Mouse (Mus musculus) spleen, postnatal 4 days (tissue): ENCODE measurements around the gene Hspa8.
"Not testable (repeated sequence)": the region's sequence is repeated elsewhere in the genome, so short reads cannot be mapped to it uniquely, and the experiment has no call there.

Experiments
- DNase-seq, 2 experiments: peaks; one replicate each; pipeline ENCODE4 v3.0.0; 2022; ENCODE audit warnings: low spot score in 2 of 2

Gene Hspa8

DNA sequence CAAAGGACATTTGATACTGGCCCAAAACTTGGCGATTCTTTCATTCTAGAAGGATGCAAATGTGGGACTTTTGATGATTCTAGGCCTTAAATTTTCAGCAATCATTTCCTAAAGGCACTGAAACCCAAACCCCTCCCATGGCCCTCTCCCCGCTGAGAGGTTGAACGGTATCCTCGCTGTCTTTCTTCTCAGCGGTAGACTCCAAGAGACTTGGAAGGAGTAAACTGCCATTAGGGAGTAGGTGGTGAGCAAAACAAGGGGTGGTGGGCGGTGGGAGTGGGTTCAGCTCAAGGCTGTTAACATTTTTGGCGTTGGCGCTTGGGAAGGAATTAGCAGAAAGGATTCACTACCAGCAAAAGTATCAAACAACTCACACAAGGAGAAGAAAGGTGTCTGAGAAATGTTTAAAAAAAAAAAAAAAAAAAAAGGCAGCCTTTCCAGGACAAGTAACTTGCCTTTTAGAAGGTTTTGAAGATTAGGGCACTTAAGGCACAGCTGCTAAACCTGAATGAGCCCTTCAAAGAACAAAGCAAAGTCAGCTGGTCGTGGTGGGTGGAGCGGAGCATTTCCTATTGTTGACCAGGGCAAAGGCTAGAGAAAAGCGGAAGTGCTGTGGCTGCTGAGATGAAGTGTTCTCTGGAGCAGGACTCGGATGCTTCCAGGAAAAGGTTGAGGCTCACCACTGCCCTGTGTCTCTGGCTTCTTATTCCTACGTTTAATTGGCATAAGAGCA, 17.0 kb upstream of the Hspa8 start:
- peak; percentile 65 to 72 for DNase-seq

DNA sequence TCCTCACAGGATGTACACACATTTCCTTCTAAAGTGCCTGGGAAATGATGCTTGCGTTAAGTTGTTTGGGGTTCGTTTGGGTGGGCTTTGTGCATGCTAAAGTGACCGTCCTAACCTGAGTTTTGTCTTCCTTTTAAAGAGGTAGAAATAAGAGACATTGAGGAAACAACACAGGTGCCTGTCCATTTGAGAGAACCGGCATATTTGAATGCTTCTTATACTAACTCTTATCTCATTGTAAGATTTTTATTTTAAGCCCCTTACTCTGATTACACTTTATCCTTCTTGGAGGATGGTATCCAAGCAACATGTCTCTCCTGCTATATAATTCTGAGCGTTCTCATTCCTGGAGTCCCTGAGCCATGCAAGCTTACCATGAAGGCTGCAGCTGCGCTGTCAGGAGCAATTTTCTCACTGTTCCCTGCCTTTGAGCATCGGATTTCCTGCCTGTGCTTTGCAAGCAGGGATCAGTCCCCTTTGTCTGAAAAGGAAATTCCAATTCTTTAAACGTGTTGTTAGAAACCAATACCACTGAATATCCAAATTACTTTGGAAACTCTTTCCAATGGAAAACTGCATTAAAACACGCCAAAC, 16.3 kb upstream of the Hspa8 start:
- DNase-seq = no peak

DNA sequence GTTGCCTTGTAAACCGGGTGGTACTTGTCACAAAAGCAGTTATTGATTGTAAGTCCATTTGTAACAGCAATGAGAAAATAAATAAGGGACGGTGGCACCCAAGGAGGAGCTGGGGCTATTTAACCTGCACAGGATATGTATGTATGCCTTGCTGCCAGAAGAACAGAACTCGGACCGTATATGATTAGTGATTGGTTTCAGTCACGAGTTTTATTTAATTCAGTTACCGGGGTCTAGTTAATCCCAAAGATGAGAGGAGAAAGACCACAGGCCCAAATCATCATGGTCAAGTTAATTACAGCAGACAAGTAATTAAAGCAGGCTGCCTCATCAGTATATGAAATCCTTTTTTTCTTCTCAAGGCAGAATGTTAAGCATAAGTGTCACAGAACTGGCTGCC, 15.3 kb upstream of the Hspa8 start:
- no peak for DNase-seq

DNA sequence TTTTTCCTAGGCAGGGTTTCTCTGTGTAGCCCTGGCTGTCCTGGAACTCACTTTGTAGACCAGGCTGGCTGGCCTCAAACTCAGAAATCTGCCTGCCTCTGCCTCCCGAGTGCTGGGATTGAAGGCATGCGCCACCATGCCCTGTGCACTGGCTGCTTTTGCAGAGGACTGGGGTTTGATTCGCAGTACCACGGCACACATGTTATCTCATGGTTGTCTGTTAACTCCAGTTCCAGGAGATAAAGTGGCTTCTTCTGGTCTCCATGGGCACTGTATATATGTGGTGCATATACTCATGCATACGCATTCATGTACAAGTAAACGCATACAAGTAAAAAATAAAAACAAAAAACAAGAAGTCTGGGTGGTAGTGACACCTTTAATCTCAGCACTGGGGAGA, 14.0 kb upstream of the Hspa8 start:
- DNase-seq = not testable (repeated sequence)

DNA sequence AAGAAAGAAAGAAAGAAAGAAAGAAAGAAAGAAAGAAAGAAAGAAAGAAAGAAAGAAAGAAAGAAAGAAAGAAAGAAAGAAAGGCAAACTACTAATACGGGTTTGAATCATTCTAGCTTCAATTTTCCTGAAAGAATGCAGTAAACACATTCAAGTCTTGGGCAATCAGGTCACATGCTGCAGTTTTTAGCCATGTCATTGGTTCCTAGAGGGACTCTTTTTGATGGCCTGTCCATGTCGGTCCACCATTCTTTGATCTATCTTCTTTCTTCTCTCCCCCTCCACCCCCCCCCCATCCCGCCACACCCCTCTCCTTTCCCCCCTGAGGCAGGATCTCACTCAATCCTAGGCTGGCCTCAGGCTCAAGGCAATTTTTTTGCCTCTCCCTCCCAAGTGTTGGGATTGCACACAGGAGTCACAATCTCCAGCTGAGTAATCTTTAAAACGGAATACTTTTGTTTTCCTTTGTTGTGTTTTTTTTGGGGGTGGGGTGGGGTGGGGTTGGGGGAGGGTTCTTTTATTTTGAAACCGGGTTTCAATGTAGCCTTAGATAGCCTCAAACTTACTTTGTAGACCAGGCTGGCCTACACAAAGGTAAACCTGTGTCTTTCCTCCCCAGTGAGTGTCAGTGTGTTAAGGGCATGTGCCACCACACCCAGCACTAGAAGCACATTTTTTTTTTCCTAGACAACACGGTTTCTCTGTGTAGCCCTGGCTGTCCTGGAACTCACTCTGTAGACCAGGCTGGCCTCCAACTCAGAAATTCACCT, 8.7 kb upstream of the Hspa8 start:
- DNase-seq = no peak

DNA sequence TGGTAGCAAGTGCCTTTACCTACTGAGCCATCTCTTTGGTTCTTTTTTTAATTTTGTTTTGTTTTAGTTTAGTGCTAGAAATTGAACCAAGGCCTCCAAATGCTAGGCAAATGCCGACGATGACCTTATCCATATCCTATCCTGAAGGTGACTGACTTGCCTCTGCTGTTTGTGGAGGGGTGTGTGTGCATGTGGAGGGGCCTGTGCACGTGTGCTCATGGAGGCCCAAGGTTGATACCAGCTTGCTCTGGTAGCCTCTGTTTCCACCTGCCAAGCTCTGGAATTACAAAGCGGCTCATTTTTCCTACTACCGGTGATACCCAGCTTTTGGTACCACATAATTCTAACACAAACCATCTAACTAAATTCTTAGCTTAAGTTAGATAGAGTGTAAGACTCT, 7.2 kb upstream of the Hspa8 start:
- no peak for DNase-seq

DNA sequence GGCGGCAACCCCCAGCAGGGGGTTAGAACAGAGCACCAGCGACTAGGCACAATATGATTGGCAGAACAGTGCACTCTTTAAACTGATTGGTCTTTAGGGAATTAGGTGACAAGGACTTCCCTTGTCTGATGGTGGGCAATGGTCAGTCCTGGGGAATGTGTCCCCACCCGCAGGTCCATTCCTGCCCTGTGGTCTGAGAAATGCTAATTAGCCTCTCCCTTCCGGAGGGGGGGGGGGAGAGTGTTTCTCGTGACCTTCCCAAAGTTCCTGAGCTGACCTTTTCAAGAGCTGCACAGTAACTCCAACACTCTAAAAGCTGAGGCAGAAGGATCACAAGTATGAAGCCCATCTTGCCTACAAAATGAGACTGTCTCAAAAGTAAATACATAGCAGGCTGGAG, 6.5 kb upstream of the Hspa8 start:
- DNase-seq = no peak

DNA sequence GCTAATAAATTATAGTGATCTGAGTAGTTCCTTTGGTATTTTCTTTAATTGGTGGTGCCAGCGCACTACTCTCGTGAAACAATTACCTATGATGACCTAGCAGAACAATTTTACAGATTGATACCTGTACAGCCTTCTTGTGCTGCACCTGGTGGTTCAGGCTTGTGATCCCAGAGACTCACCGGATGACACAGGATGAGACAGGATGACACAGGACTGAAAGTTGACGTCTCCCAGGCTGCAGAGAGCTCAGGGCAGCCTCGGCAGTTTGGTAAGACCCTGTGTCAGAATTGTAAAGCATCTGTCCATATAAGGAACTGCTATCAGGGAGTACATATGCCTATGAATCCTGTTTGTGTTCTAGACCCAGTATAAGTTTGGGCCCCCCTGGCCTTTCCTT, 5.9 kb upstream of the Hspa8 start:
- DNase-seq = no peak

DNA sequence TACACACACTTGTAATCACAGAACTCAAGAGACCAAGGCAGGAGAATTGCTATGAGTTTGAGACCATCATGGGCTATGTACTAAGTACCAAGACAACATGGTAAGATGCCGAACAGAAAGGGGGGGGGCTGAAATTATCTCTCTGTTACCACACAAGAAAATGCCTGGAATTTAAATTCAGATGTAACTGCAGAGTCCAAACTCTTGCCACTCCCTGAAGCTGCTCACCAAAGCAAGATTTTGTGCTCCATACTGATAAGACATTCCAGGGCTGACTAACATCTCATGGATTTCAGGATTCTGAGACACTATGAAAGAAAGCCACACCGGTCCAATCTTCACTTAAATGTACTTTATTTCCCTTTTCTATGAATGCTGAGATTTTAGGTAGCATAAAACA, 5.2 kb upstream of the Hspa8 start:
- no peak for DNase-seq

DNA sequence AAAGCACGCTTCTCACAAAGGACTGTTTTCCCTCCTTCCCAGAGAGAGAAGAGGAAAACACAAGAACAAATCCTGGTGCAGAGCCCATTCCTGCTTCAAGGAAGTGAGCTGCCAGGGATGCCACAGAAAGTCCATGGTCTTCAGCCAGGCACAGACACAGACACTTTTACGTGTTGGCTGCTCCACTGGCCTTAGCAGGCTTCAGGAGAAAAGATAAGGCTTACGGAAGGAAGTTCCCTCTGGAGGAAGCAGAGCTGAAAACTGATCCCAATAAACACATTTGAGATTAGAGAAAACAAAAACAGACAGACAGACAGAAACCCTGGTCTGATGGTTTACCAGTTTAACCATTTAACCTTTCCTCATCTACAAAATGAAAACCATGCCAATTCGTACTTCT, 4.7 kb upstream of the Hspa8 start:
- no peak for DNase-seq

DNA sequence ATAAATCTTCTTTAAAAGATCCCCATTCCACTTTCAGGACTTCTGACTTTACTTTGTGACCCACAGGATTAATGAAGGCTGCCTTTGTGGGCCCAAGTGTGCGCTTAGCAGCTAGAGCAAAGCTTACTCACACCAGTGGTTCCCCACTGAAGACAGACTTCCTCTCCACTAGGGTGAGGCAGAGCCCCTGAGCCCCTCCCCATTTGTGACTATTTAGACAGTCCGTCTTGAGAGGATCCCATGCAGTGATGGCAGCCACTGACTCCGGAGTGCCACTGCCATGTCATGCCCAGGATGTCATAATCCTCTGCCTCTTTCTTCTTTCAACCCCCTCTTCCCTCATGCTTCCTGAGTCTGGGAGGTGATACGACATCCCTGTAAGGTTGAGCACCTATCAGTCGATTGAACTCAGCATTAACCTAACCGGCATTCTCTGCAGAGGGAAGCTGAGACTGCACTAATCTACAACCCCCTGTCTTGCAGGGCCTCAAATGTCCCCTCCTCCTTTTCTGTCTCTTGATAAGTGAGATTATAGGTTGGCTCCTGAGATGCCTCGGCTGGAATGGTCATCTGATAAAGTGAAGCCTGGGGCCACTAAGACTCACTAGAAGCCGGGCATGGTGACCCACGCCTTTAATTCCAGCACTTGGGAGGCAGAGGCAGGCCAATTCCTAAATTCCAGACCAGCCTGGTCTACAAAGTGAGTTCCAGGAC, 2.4 kb upstream of the Hspa8 start:
- DNase-seq = no peak

DNA sequence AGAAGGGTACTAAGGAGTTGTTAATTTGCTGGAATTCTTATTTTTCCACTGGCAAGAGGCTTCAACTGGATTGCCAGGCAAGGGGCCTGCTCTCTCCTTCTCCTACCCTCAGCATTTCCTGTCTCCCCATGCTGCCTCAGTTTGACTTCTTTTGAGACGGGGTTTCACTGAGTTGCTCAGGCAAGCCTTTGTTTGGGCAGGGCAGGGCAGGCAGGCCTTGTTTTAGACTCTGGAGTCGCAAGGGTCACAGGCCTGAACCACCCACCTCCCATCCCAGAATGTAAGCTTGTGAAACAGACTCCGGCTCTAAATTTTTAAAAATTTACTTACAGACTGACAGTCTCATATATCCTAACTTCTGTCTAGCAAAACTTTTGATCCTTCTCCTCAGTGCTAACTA, 1.7 kb upstream of the Hspa8 start:
- DNase-seq = no peak

DNA sequence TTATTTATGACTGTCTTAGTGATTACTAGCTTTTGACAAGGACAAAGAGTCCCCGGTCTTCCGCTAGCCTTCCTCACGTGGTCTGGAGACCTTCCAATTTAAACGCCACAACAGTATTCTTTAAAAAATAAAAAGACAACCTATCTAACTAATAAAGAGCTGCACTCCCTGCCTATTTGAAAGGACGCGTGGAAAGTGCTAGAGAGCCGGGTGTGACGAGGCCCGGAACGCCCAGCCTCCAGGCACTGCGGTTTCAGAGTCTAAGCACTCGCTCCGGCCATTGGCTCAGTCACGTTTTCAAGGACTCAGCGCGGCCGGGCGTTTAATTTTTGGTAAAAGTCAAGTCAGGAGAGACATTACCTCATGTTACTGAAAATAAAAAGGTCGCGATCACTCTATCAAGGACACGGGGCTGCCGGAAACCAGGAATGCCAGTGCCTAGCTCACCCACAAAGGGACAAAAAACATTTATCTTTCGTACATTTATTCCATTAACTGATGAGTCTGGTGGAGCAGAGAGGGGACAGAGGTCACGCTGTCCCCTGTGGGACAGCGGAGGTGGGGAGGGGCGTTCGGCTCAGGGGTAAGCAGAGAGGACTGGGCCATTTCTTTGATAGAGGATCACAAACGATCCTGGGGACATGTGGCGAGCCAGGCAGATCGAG, 815 bp upstream of the Hspa8 start:
- DNase-seq = peak; percentile 77 to 88

DNA sequence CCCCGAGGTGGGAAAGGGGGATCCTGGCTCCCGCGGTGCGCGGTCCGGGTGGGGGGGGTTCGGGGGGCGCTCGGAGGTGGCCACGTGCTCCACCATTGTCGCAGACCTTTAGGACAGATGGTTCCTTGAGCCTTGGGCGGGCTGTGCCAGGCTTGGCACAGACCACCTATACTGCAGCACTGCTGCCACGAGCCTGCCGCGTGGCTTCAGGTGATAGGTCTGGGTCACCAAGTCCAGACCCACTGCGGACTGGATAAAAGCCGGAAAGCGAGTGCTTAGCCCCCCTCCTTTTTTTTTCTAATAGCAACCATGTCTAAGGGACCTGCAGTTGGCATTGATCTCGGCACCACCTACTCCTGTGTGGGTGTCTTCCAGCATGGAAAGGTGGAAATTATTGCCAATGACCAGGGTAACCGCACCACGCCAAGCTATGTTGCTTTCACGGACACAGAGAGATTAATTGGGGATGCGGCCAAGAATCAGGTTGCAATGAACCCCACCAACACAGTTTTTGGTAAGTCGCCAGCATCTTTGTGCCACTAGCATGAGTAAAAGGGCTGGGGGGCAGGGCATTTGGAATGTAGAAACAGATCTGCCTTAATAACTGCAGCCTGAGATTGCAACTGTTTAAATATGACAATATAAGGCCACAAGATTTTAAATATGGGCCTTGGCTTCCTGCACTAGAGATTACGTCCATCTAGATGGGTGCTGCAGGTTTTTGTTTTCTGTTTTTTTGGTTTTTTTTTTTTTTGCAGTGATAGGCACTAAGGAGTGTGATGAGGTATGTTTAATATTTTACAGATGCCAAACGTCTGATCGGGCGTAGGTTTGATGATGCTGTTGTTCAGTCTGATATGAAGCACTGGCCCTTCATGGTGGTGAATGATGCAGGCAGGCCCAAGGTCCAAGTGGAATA, 1.1 kb downstream of the Hspa8 start:
- DNase-seq = peak in 1 of 2 experiments; percentile 23

DNA sequence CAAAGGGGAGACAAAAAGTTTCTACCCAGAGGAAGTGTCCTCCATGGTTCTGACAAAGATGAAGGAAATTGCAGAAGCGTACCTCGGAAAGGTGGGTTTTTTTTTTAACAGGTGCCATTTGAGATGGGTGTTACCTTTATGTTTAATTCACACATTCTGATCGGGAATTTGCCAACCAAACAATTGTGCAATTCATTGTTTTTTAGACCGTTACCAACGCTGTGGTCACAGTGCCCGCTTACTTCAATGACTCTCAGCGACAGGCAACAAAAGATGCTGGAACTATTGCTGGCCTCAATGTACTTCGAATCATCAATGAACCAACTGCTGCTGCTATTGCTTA, 1.7 kb downstream of the Hspa8 start:
- not testable (repeated sequence) for DNase-seq

DNA sequence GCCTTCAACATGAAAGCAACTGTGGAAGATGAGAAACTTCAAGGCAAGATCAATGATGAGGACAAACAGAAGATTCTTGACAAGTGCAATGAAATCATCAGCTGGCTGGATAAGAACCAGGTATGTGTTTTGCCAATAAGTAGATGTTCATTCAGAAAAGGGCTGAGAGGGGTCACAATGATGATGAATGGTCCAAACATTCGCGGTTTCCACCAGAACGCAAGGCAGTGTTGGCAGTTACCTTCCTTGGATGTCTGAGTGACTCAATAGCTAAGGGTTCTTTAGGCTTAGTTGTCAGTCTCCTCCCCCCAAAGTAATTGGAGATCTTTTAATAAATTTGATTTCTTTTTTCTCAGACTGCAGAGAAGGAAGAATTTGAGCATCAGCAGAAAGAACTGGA, 3.8 kb downstream of the Hspa8 start:
- not testable (repeated sequence) for DNase-seq

DNA sequence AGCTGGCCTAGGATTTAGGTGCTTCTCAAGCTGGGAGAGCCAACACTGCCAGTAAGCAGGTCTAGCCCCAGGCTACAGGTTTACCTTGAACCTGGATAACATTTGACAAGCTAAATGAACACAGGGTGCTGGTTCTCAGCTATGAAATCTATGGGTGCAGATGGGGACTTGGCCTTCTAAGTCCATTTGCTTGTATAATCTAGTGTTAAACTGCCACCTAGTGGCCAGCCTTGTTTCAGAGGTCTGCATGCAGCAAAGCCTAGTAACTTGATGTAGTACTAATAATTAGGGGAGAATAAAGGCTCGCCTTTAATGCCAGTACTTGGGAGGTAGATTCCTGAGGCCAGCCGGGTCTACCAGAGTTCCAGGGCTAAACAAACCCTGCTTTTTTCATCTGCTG, 4.5 kb downstream of the Hspa8 start:
- DNase-seq = peak; percentile 77 to 87

DNA sequence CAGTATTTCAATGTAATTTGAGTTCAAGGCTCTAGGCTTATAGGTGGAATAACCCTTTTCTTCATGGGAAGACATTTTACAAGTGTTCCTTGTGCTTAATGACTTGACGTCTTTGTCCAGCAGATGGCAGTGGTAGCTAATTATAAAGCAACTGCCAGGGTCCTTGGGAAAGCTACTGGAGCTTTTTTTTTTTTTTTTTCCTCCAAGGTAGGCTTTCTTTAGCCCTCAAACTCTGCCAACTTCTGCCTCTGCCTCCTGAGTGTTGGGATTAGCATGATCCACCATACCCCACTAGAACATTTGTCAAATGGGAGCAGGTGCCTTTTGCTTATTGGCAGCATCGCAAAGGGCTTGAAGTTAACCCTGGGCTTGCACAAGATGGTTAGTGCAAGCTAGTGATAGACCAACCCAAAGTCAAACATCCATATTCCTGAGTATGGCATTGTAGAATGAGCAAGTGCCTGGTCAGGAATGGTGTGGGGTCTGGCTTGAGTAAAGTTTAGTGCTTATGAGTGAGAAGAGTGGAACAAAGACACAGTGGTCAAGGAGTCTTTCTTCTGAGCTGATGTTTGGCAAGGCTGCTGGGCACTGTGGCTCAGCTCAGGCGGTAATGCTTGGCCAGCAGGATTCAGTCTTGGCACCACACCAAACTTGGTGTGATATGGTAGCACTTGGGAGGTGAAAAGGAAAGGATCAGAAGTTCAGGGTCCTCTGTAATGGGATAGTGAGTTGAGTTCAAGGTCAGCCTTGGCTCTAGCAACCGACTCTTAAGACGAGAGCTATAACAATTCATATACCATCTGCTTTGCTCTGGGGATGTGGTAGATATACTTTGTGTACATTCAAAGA, 5.9 kb downstream of the Hspa8 start:
- DNase-seq = no peak

DNA sequence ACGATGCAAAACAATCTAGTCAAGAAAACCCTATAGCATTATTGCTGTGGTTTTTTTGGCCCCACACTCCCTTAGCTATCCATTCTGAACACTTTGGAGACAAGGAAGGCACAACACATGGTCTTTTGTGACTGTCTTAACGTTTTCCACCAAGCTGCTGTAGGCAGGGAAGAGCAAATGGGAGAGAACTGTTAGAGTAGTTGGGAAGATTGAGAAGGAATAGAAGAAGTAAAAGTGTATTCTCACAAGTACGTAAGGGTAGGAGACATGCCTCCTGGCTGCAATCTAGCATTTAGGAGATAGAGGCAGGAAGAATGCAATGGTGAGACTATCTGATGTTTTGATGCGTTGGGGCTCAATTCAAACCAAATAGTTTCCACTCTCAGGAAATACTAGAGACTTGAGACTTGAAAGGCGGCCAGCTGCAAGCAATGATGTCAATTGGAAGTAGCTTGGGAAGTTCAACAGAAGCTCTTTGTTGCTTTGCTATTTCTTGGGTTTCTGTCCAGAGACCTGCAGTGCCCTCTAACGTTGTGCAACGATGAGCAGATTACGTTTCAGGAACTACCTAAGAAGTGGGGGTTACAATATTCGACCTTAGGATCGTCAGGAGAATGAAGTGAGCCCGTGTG, 6.6 kb downstream of the Hspa8 start:
- DNase-seq = no peak
